Mouse (Mus musculus) heart, embryonic 16.5 days (tissue): ENCODE measurements around the gene Vmn1r47. TPM values are rescaled to one million over a fixed set of nuclear protein-coding genes. Genes with fewer than 3 reads are reported as not detected.
"Not testable (repeated sequence)": the region's sequence is repeated elsewhere in the genome, so short reads cannot be mapped to it uniquely, and the experiment has no call there.

Experiments used
- ATAC-seq: fragments of 200-750 bp; cut with Nextera tagmentation; replicated peaks from 2 replicates; pipeline ENCODE4 v1.8.0; 2017; ENCODE audit warnings: moderate number of reproducible peaks; ENCODE audit not compliant: insufficient read depth, low FRiP score; ENCODE audit errors: extremely low read depth
- H3K27ac ChIP-seq: fragments of 300-500 bp; sonication (generic); 2 replicates; pipeline ENCODE4 v1.5.1; 2014; ENCODE audit warnings: mild to moderate bottlenecking, low read length, control low read depth, moderate library complexity
- H3K27me3 ChIP-seq: fragments of 300-500 bp; sonication (generic); 2 replicates; pipeline ENCODE4 v1.6.1; 2014; ENCODE audit warnings: low read length, mixed read lengths; ENCODE audit not compliant: control insufficient read depth, insufficient read depth
- H3K36me3 ChIP-seq: fragments of 300-500 bp; sonication (generic); 2 replicates; pipeline ENCODE4 v1.6.1; 2014; ENCODE audit not compliant: control insufficient read depth, insufficient read depth
- H3K4me1 ChIP-seq: fragments of 300-500 bp; sonication (generic); 2 replicates; pipeline ENCODE4 v1.6.1; 2014; ENCODE audit warnings: low read length, mixed read lengths; ENCODE audit not compliant: control insufficient read depth, insufficient read depth
- H3K4me2 ChIP-seq: fragments of 300-500 bp; sonication (generic); 2 replicates; pipeline ENCODE4 v1.6.1; 2014; ENCODE audit warnings: low read depth, mild to moderate bottlenecking, control low read depth, low read length
- H3K4me3 ChIP-seq: fragments of 300-500 bp; sonication (generic); 2 replicates; pipeline ENCODE4 v1.5.1; 2014; ENCODE audit warnings: mild to moderate bottlenecking, control low read depth, low read length
- H3K9ac ChIP-seq: fragments of 300-500 bp; sonication (generic); 2 replicates; pipeline ENCODE4 v1.6.1; 2014; ENCODE audit warnings: low read length, control low read depth
- H3K9me3 ChIP-seq: fragments of 300-500 bp; sonication (generic); replicated peaks from 2 replicates; pipeline ENCODE4 v1.6.1; 2016; ENCODE audit warnings: low read length; ENCODE audit not compliant: control insufficient read depth
- WGBS: fragments of 180-500 bp; shearing (Covaris S2); extraction: QIAGEN DNeasy Blood & Tissue Kit; methylation state at CpG from one replicate; pipeline ENCODE4 v1.1.7; 2014; 5-methylcytosine and 5-hydroxymethylcytosine counted together
- polyA plus RNA-seq: library from polyadenylated mRNA; unstranded; fragments of >200 nt; fragmentation: Nextera tagmentation; extraction: Ambion mirVana; gene quantifications from 2 replicates; pipeline ENCODE4 v1.2.1, GENCODE M21; 2015

The Vmn1r47 gene
- not detected in 2 replicates for polyA plus RNA-seq

DNA sequence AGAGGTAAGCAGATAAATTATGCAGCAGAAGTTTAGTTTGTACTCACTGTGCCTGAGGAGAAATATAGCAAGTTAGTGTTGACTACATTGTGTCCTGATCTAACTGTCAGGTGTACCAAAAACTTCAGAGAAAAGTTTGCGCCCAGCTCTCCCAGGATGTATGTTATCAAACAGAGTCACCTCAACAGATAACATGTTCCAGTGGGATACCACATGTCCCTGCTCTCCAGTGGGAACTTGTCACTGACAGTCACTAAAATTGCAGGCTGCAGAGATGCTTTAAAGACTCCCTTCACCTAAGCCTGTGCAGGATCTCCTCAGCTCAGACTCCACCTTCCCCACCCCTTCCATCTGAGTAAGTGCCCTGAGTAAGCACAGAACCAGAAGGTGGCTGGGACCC, at the start of gene Vmn1r47:
Vmn1r47 (plus strand) TSS at position 301 of the 400 bp plus-strand sequence.
- WGBS: 93% methylated on average over 1 of the region's 1 CpGs
- not testable (repeated sequence) for H3K4me2 ChIP-seq, H3K4me1 ChIP-seq, H3K9ac ChIP-seq, H3K36me3 ChIP-seq, ATAC-seq, H3K27me3 ChIP-seq, H3K27ac ChIP-seq, H3K9me3 ChIP-seq, H3K4me3 ChIP-seq

DNA sequence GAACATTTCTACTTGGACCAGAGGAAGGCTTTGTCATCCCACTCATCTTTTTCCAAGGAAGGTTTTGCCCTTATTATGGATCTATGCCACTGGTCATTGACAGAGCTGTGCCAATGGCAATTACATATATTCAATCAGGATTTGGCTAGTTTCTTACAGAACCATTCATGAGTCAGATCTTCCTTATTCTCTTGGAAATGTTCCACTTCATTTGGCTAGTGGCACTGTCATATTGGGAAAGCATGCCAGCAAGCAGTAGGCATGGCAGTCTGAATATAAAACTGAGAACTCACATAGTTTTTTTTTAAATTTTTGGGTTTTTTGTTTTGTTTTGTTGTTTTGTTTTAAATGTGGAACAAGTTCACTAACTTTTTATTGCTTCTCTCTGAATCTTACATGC, 49.6 kb upstream of the Vmn1r47 start:
- Histone ChIP-seq H3K36me3 (no peaks in the 10 kb centered on the region), H3K27me3 (no peaks in the 10 kb centered on the region), H3K4me2 (no peak overlapping the region), H3K4me3 (no peak overlapping the region), H3K27ac (no peak overlapping the region), H3K4me1 (no peaks in the 10 kb centered on the region), H3K9ac (no peak overlapping the region), H3K9me3 (peaks cover 9% of the 10 kb centered on the region)
- no peak for ATAC-seq

DNA sequence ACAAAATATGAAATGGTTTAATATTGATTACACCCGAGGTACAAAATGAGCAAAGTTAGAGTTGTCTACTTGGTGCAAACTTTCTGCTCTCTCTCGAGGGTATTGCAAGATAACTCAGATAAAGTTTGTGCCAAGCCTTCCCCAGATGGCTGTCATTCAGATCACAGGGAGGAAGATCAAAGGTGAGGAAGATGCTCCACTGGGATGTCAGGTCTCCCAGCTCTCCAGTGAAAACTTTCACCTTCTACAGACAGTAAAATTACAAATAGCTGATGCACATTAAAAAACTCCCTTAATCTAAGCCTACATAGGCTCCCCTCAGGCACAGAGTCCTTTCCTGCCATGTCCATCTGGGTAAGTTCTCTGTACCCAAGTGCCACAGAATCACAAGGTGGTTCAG, 46.9 kb upstream of the Vmn1r47 start, which contains the start of gene Vmn1r46:
Vmn1r46 (plus strand) TSS at position 301 of the 400 bp plus-strand sequence.
- Histone ChIP-seq H3K36me3 (no peaks in the 10 kb centered on the region), H3K4me3 (no peak within 1 kb of the TSS), H3K4me1 (no peaks in the 10 kb centered on the region), H3K27me3 (no peaks in the 10 kb centered on the region), H3K9ac (no peak within 1 kb of the TSS), H3K9me3 (peaks cover 9% of the 10 kb centered on the region), H3K27ac (no peak within 1 kb of the TSS), H3K4me2 (no peak within 1 kb of the TSS)
- no peak for ATAC-seq
- 33% methylated on average over 2 of the region's 2 CpGs for WGBS

DNA sequence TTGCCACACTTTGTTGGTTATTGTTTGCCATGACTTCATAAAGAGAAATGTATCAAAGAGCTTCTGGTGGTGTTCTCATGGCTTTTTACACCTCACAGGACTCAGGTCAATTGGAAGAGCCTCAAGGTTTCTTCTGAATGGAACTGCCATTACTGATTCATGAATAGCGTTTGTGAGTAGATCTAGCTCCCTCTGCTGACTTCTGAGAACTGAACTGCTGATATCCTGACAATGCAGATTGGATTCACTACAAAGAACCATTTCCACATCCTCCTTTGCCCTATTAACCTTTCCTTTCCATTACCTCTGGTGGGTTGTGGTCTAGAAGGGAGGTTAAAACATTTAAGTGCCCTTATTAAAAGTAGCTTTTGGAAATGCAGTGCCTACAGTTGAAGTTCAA, 30.0 kb upstream of the Vmn1r47 start:
- no peak overlapping the region for H3K9ac ChIP-seq
- no peak overlapping the region for H3K4me3 ChIP-seq
- no peak overlapping the region for H3K27ac ChIP-seq
- no peaks in the 10 kb centered on the region for H3K27me3 ChIP-seq
- H3K9me3 ChIP-seq: peaks cover 4% of the 10 kb centered on the region; the same call in 1 of the 2 replicates
- WGBS: 21% methylated on average over 1 of the region's 1 CpGs
- H3K4me2 ChIP-seq: no peak overlapping the region
- ATAC-seq: no peak
- no peaks in the 10 kb centered on the region for H3K4me1 ChIP-seq
- no peaks in the 10 kb centered on the region for H3K36me3 ChIP-seq

DNA sequence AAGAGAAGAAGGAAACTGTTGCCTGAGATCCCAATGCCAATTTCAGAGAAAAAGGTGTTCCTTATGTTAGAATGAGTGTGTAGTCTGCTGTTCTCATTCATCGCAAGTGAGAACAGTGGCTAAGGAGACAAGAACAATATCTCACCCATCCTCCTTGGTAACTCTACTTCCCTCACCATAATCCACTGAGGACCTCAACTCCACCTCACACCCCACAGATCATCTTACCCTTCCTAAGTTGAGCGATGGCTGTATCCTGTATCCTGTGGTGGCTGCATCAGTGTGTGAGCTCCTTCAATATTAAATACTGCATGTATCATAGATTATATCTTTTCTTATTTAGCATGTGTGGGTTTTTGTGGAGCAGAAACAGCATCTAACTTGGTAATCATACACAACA, 20.8 kb downstream of the Vmn1r47 start, which contains the start of gene Vmn1r48:
Vmn1r48 (minus strand) TSS at position 101 of the 400 bp plus-strand sequence.
- H3K4me2 ChIP-seq, H3K27ac ChIP-seq, H3K27me3 ChIP-seq, H3K4me3 ChIP-seq, H3K9ac ChIP-seq, H3K36me3 ChIP-seq, H3K4me1 ChIP-seq, H3K9me3 ChIP-seq, ATAC-seq: not testable (repeated sequence)
- no CpG with 5 or more reads among the region's 2 CpGs for WGBS

Other genes with a start within 250 kb of the Vmn1r47 start
- gene Vmn1r42, start 139.7 kb upstream of the Vmn1r47 start, polyA plus RNA-seq: not detected in 2 replicates
- gene Vmn1r43, start 139.7 kb upstream of the Vmn1r47 start, polyA plus RNA-seq: not detected in 2 replicates
- not detected in 2 replicates for gene Vmn1r44, start 132.5 kb upstream of the Vmn1r47 start, polyA plus RNA-seq
- gene Vmn1r45, start 75.5 kb upstream of the Vmn1r47 start, polyA plus RNA-seq: not detected in 2 replicates
- not detected in 2 replicates for gene Vmn1r46, start 46.8 kb upstream of the Vmn1r47 start, polyA plus RNA-seq
- gene Vmn1r48, start 20.7 kb downstream of the Vmn1r47 start, polyA plus RNA-seq: not detected in 2 replicates
- gene Vmn1r49, start 62.4 kb downstream of the Vmn1r47 start, polyA plus RNA-seq: not detected in 2 replicates
- gene Vmn1r50, start 85.3 kb downstream of the Vmn1r47 start, polyA plus RNA-seq: not detected in 2 replicates
- gene Vmn1r51, start 106.4 kb downstream of the Vmn1r47 start, polyA plus RNA-seq: not detected in 2 replicates
- not detected in 2 replicates for gene Vmn1r52, start 158.7 kb downstream of the Vmn1r47 start, polyA plus RNA-seq
- not detected in 2 replicates for gene V1ra8, start 186.6 kb downstream of the Vmn1r47 start, polyA plus RNA-seq
- gene Vmn1r53, start 208.3 kb downstream of the Vmn1r47 start, polyA plus RNA-seq: not detected in 2 replicates
- gene Vmn1r54, start 230.2 kb downstream of the Vmn1r47 start, polyA plus RNA-seq: not detected in 2 replicates